In the genomic region with DNA sequence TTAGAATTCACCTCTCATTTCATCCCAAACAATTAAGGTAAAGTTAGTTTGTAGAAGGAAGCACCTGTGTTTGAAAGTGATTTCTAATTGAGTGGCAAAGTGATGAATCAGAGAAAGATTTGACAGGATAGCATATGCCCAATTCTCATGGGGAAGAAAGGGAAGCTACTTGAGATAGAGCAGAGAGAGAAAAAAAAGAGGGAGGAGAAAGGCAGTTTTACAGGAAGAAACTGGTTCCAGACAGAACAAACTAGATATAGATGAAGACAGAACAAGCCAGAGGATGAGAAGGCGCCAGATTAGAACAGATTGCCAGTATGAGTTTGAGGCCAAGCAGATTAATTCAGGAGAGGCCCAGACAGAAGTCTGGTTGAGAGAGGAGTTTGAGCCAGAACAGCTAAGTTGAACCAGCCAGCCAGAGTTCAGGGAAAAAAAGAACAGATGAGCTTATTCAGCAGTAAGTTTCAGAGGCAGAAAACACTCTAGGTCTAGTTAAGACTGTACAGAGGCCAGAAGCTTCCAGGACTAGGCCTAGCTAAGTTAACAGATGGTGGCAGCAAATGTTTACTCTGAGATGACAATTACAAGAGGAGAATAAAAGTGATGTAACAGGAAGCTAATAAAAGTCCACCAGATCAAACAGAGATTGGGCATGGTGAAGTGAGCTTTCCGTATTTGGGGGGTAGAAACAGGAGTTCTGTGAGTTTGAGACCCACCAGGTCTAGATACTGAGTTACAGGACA, we compare ENCODE assay signal across 18 mouse cellular contexts. TPM values are rescaled to one million over a fixed set of nuclear protein-coding genes. Genes with fewer than 3 reads are reported as not detected.
DNase-seq lines count a peak whose midpoint lies in the region; ATAC-seq and TF ChIP-seq lines count a peak whose summit lies in the region.
"Had no signal": no experiment of that assay in that cellular context is flagged by ENCODE, and none has a peak within 500 bp of the region (broad histone marks: within the 10 kb centered on the region; RNA-seq: fewer than 3 reads in every experiment).

No protein-coding gene starts in this region.

- intact Hi-C loops in left cerebral cortex, postnatal 4 days (cut with DNase I), result loop anchor here (5.0 kb wide), 1 partner anchor 279 kb away; a partner anchor contains a TSS

- H3K9ac ChIP-seq in forebrain, postnatal 0 days, result no peak overlapping the region
- H3K9ac ChIP-seq in forebrain, embryonic 12.5 days, result no peak overlapping the region
- H3K9ac ChIP-seq in MEL (ENCODE audit: control insufficient read depth, low read depth, low read length, poor library complexity, severe bottlenecking), result peak overlapping the region; percentile 66
- no peak overlapping the region for H3K9ac ChIP-seq in liver, embryonic 14.5 days (replicated peaks)
- H3K9ac ChIP-seq: heart, embryonic 12.5 days; neural tube, embryonic 15.5 days had no signal

- H3K27me3 ChIP-seq in forebrain, postnatal 0 days (ENCODE audit: insufficient read depth, low read length), result no peaks in the 10 kb centered on the region
- no peaks in the 10 kb centered on the region for H3K27me3 ChIP-seq in forebrain, embryonic 12.5 days
- no peaks in the 10 kb centered on the region for H3K27me3 ChIP-seq in MEL (ENCODE audit: control insufficient read depth in 1 of 2, insufficient read depth in 2 of 2, low read length in 2 of 2)
- no peaks in the 10 kb centered on the region for H3K27me3 ChIP-seq in liver, embryonic 14.5 days (ENCODE audit: control insufficient read depth, insufficient read depth, low read length)
- H3K27me3 ChIP-seq: heart, embryonic 12.5 days; megakaryocyte, embryonic 14.5 days; neural tube, embryonic 15.5 days had no signal

- H3K4me2 ChIP-seq in forebrain, postnatal 0 days (ENCODE audit: low read depth), result no peak overlapping the region
- no peak overlapping the region for H3K4me2 ChIP-seq in forebrain, embryonic 12.5 days
- peak overlapping the region; percentile 87 for H3K4me2 ChIP-seq in liver, embryonic 14.5 days (ENCODE audit: low read depth)
- H3K4me2 ChIP-seq: neural tube, embryonic 15.5 days had no signal

- no peak for TF ChIP-seq CTCF in forebrain, postnatal 0 days (IDR thresholded peaks at IDR 0.05; ENCODE audit: low read depth)
- TF ChIP-seq CTCF in MEL (IDR thresholded peaks at IDR 0.05 in 2 of 3, conservative IDR thresholded peaks at IDR 0.05 in 1 of 3; ENCODE audit: control insufficient read depth in 1 of 3, insufficient read depth in 1 of 3, low read depth in 2 of 3, low read length in 3 of 3, poor library complexity in 1 of 3, severe bottlenecking in 1 of 3), result no peak
- TF ChIP-seq CTCF in liver, embryonic 14.5 days (IDR thresholded peaks at IDR 0.05; ENCODE audit: low read depth), result no peak

- peak; percentile 23 for DNase-seq in forebrain, postnatal 0 days
- peak; percentile 25 for DNase-seq in 3T3-L1 (ENCODE audit: low read depth, low spot score)
- DNase-seq in MEL (ENCODE audit: low read depth, low spot score), result peak; percentile 51
- DNase-seq in liver, embryonic 14.5 days (ENCODE audit: low read depth in 3 of 3, low spot score in 3 of 3), result no peak
- no peak for DNase-seq in left cerebral cortex, postnatal 4 days
- DNase-seq in right cerebral cortex, postnatal 36 days (ENCODE audit: low spot score in 2 of 2), result no peak
- DNase-seq: adrenal gland, postnatal 36 days; B cell, adult 2 months; cerebellum, postnatal 14 days; heart, postnatal 4 days; kidney, postnatal 14 days; lung, adult 2 months; thymus, postnatal 25 days had no signal

- ATAC-seq in forebrain, postnatal 0 days, result no peak
- no peak for ATAC-seq in forebrain, embryonic 12.5 days (ENCODE audit: low FRiP score)
- no peak for ATAC-seq in liver, embryonic 14.5 days (ENCODE audit: insufficient read depth)
- ATAC-seq in megakaryocyte, adult 5-6 weeks (ENCODE audit: poor library complexity, severe bottlenecking), result no peak

- H3K79me2 ChIP-seq in MEL (ENCODE audit: control insufficient read depth, insufficient read depth, low read length, poor library complexity), result peaks cover 52% of the 10 kb centered on the region

- no peak overlapping the region for H3K27ac ChIP-seq in forebrain, postnatal 0 days (ENCODE audit: low read depth, low read length)
- H3K27ac ChIP-seq in forebrain, embryonic 12.5 days, result no peak overlapping the region
- peak overlapping the region; percentile 80 for H3K27ac ChIP-seq in MEL (ENCODE audit: control insufficient read depth, low read depth, low read length)
- H3K27ac ChIP-seq in liver, embryonic 14.5 days, result no peak overlapping the region
- H3K27ac ChIP-seq: neural tube, embryonic 15.5 days had no signal

- no peak for TF ChIP-seq POLR2A in MEL (IDR thresholded peaks at IDR 0.05; ENCODE audit: control insufficient read depth in 1 of 2, insufficient read depth in 1 of 2, low read depth in 1 of 2, low read length in 2 of 2, poor library complexity in 1 of 2)

- peaks cover 9% of the 10 kb centered on the region; the same call in 1 of the 2 replicates for H3K4me1 ChIP-seq in forebrain, postnatal 0 days (ENCODE audit: insufficient read depth)
- H3K4me1 ChIP-seq in forebrain, embryonic 12.5 days, result peaks cover 26% of the 10 kb centered on the region
- H3K4me1 ChIP-seq in MEL (ENCODE audit: control insufficient read depth in 1 of 2, insufficient read depth in 2 of 2, low read length in 2 of 2), result peaks cover 29 to 34% of the 10 kb centered on the region in 2 experiments
- peaks cover 6 to 30% of the 10 kb centered on the region in 2 experiments for H3K4me1 ChIP-seq in liver, embryonic 14.5 days (replicated peaks; ENCODE audit: control insufficient read depth in 2 of 2, insufficient read depth in 2 of 2, low read length in 1 of 2)

- TF ChIP-seq EP300 in MEL (IDR thresholded peaks at IDR 0.05; ENCODE audit: low read depth in 1 of 2, low read length in 2 of 2), result peak in 1 of 2 experiments; percentile 1; a peak in 1 of 4 replicates
- TF ChIP-seq EP300 in liver, embryonic 14.5 days (IDR thresholded peaks at IDR 0.05; ENCODE audit: low read depth), result no peak

- no peak for TF ChIP-seq RAD21 in MEL (IDR thresholded peaks at IDR 0.05; ENCODE audit: low read depth, low read length)

- H3K36me3 ChIP-seq in forebrain, postnatal 0 days (ENCODE audit: insufficient read depth), result peaks cover 11% of the 10 kb centered on the region; the same call in 1 of the 2 replicates
- H3K36me3 ChIP-seq in forebrain, embryonic 12.5 days (replicated peaks), result peaks cover 16% of the 10 kb centered on the region
- H3K36me3 ChIP-seq in MEL (ENCODE audit: control insufficient read depth in 1 of 2, insufficient read depth in 2 of 2, low read length in 2 of 2), result peaks cover 3 to 44% of the 10 kb centered on the region in 2 experiments
- peaks cover 4% of the 10 kb centered on the region for H3K36me3 ChIP-seq in liver, embryonic 14.5 days (replicated peaks; ENCODE audit: control insufficient read depth, insufficient read depth, low read depth)

- 82% methylated on average over 2 of the region's 2 CpGs for WGBS in forebrain, postnatal 0 days
- WGBS in forebrain, embryonic 12.5 days, result 85% methylated on average over 2 of the region's 2 CpGs
- 43% methylated on average over 2 of the region's 2 CpGs for WGBS in liver, embryonic 14.5 days (ENCODE audit: insufficient replicate concordance)

- no peak overlapping the region for H3K4me3 ChIP-seq in forebrain, postnatal 0 days (ENCODE audit: low read depth, low read length)
- H3K4me3 ChIP-seq in forebrain, embryonic 12.5 days (replicated peaks), result no peak overlapping the region
- H3K4me3 ChIP-seq in MEL (ENCODE audit: control insufficient read depth in 1 of 2, insufficient read depth in 1 of 2, low read depth in 2 of 2, low read length in 2 of 2), result peak overlapping the region; percentile 9 to 99; a peak in 2 of 4 replicates
- H3K4me3 ChIP-seq in liver, embryonic 14.5 days (ENCODE audit: insufficient read depth in 1 of 2, low read depth in 2 of 2, low read length in 2 of 2), result no peak overlapping the region; a peak in 1 of 4 replicates
- H3K4me3 ChIP-seq: heart, embryonic 12.5 days had no signal

- no peaks in the 10 kb centered on the region for H3K9me3 ChIP-seq in forebrain, postnatal 0 days (ENCODE audit: low read length)
- H3K9me3 ChIP-seq in forebrain, embryonic 12.5 days, result no peaks in the 10 kb centered on the region
- no peaks in the 10 kb centered on the region for H3K9me3 ChIP-seq in MEL (replicated peaks; ENCODE audit: insufficient read depth, low read length)
- H3K9me3 ChIP-seq in liver, embryonic 14.5 days (ENCODE audit: control insufficient read depth, low read length), result no peaks in the 10 kb centered on the region
- H3K9me3 ChIP-seq: heart, embryonic 12.5 days; megakaryocyte, embryonic 14.5 days; neural tube, embryonic 15.5 days had no signal

RNA-seq across cellular contexts. Expression of a gene that starts 2.7 kb away (rescaled TPM):
- 32.7 and 33.9 TPM in 2 replicates for total RNA-seq in forebrain, postnatal 0 days (2014; rRNA removed)
- polyA plus RNA-seq in forebrain, postnatal 0 days (2015; fragmentation: Nextera tagmentation; extraction: Ambion mirVana), result 37.1 and 42.1 TPM in 2 replicates
- polyA plus RNA-seq in forebrain, embryonic 12.5 days (2016; fragmentation: Nextera tagmentation; extraction: Ambion mirVana), result 55.3 and 55.7 TPM in 2 replicates
- total RNA-seq in MEL (2012; rRNA removed), result 204 and 207 TPM in 2 replicates
- 100 to 1,000 TPM; 166 to 215 TPM for polyA plus RNA-seq in MEL (2012; ENCODE audit: insufficient read depth in 1 of 2, insufficient read length in 2 of 2, low read depth in 1 of 2, low replicate concordance in 2 of 2, missing spikeins in 1 of 2)
- 34.2 and 42.3 TPM in 2 replicates for polyA plus RNA-seq in liver, embryonic 14.5 days (2012; rRNA removed)
- 99.5 and 116 TPM in 2 replicates for polyA plus RNA-seq in liver, embryonic 14.5 days (2014; fragmentation: Nextera tagmentation; extraction: Ambion mirVana)
- 10 to 100 TPM; 26.5 to 31.1 TPM for total RNA-seq in left cerebral cortex, postnatal 4 days (2021)
- total RNA-seq in megakaryocyte, adult 5-6 weeks (2015), result 24.9 and 25.6 TPM in 2 replicates
- 12.2 and 18.0 TPM in 2 replicates for total RNA-seq in megakaryocyte, adult 5-6 weeks (2017)

RNA-seq across cellular contexts. Expression of a gene that starts 11.7 kb away (rescaled TPM):
- 106 and 119 TPM in 2 replicates for total RNA-seq in forebrain, postnatal 0 days (2014; rRNA removed)
- 124 and 140 TPM in 2 replicates for polyA plus RNA-seq in forebrain, postnatal 0 days (2015; fragmentation: Nextera tagmentation; extraction: Ambion mirVana)
- polyA plus RNA-seq in forebrain, embryonic 12.5 days (2016; fragmentation: Nextera tagmentation; extraction: Ambion mirVana), result 93.8 and 97.1 TPM in 2 replicates
- 153 and 196 TPM in 2 replicates for total RNA-seq in MEL (2012; rRNA removed)
- polyA plus RNA-seq in MEL (2012; ENCODE audit: insufficient read depth in 1 of 2, insufficient read length in 2 of 2, low read depth in 1 of 2, low replicate concordance in 2 of 2, missing spikeins in 1 of 2), result 100 to 1,000 TPM in 1 of 2 experiments, not detected in 1; 128 TPM
- 29.2 and 41.7 TPM in 2 replicates for polyA plus RNA-seq in liver, embryonic 14.5 days (2012; rRNA removed)
- 73.9 and 77.8 TPM in 2 replicates for polyA plus RNA-seq in liver, embryonic 14.5 days (2014; fragmentation: Nextera tagmentation; extraction: Ambion mirVana)
- total RNA-seq in left cerebral cortex, postnatal 4 days (2021), result 10 to 100 TPM; 54.6 to 59.7 TPM
- total RNA-seq in megakaryocyte, adult 5-6 weeks (2015), result 80.0 and 89.7 TPM in 2 replicates
- total RNA-seq in megakaryocyte, adult 5-6 weeks (2017), result 96.0 and 119 TPM in 2 replicates

RNA-seq across cellular contexts. Expression of a gene that starts 11.8 kb away (rescaled TPM):
- total RNA-seq in forebrain, postnatal 0 days (2014; rRNA removed), result 38.9 and 42.7 TPM in 2 replicates
- polyA plus RNA-seq in forebrain, postnatal 0 days (2015; fragmentation: Nextera tagmentation; extraction: Ambion mirVana), result 54.6 and 66.3 TPM in 2 replicates
- polyA plus RNA-seq in forebrain, embryonic 12.5 days (2016; fragmentation: Nextera tagmentation; extraction: Ambion mirVana), result 72.0 and 72.7 TPM in 2 replicates
- 3.9 and 4.7 TPM in 2 replicates for total RNA-seq in MEL (2012; rRNA removed)
- 1 to 10 TPM in 1 of 2 experiments, not detected in 1; 7.4 TPM for polyA plus RNA-seq in MEL (2012; ENCODE audit: insufficient read depth in 1 of 2, insufficient read length in 2 of 2, low read depth in 1 of 2, low replicate concordance in 2 of 2, missing spikeins in 1 of 2)
- 6.3 and 6.7 TPM in 2 replicates for polyA plus RNA-seq in liver, embryonic 14.5 days (2012; rRNA removed)
- polyA plus RNA-seq in liver, embryonic 14.5 days (2014; fragmentation: Nextera tagmentation; extraction: Ambion mirVana), result 12.6 and 13.2 TPM in 2 replicates
- total RNA-seq in left cerebral cortex, postnatal 4 days (2021), result 10 to 100 TPM; 54.5 to 59.7 TPM
- total RNA-seq in megakaryocyte, adult 5-6 weeks (2015), result 13.2 and 13.4 TPM in 2 replicates
- 6.8 and 10.2 TPM in 2 replicates for total RNA-seq in megakaryocyte, adult 5-6 weeks (2017)

RNA-seq across cellular contexts. Expression of a gene that starts 35.9 kb away (rescaled TPM):
- total RNA-seq in forebrain, postnatal 0 days (2014; rRNA removed), result 139 and 157 TPM in 2 replicates
- 165 and 175 TPM in 2 replicates for polyA plus RNA-seq in forebrain, postnatal 0 days (2015; fragmentation: Nextera tagmentation; extraction: Ambion mirVana)
- 161 and 169 TPM in 2 replicates for polyA plus RNA-seq in forebrain, embryonic 12.5 days (2016; fragmentation: Nextera tagmentation; extraction: Ambion mirVana)
- total RNA-seq in MEL (2012; rRNA removed), result 157 and 182 TPM in 2 replicates
- polyA plus RNA-seq in MEL (2012; ENCODE audit: insufficient read depth in 1 of 2, insufficient read length in 2 of 2, low read depth in 1 of 2, low replicate concordance in 2 of 2, missing spikeins in 1 of 2), result 100 to 1,000 TPM; 166 to 260 TPM
- 24.1 and 28.2 TPM in 2 replicates for polyA plus RNA-seq in liver, embryonic 14.5 days (2012; rRNA removed)
- 55.6 and 57.2 TPM in 2 replicates for polyA plus RNA-seq in liver, embryonic 14.5 days (2014; fragmentation: Nextera tagmentation; extraction: Ambion mirVana)
- 100 to 1,000 TPM; 113 to 118 TPM for total RNA-seq in left cerebral cortex, postnatal 4 days (2021)
- 13.4 and 22.4 TPM in 2 replicates for total RNA-seq in megakaryocyte, adult 5-6 weeks (2015)
- total RNA-seq in megakaryocyte, adult 5-6 weeks (2017), result 15.9 and 23.1 TPM in 2 replicates

RNA-seq across cellular contexts. Expression of a gene that starts 35.9 kb away (rescaled TPM):
- 64.8 and 73.2 TPM in 2 replicates for total RNA-seq in forebrain, postnatal 0 days (2014; rRNA removed)
- polyA plus RNA-seq in forebrain, postnatal 0 days (2015; fragmentation: Nextera tagmentation; extraction: Ambion mirVana), result 84.2 and 86.0 TPM in 2 replicates
- polyA plus RNA-seq in forebrain, embryonic 12.5 days (2016; fragmentation: Nextera tagmentation; extraction: Ambion mirVana), result 76.8 and 79.7 TPM in 2 replicates
- total RNA-seq in MEL (2012; rRNA removed), result 51.9 and 57.1 TPM in 2 replicates
- polyA plus RNA-seq in MEL (2012; ENCODE audit: insufficient read depth in 1 of 2, insufficient read length in 2 of 2, low read depth in 1 of 2, low replicate concordance in 2 of 2, missing spikeins in 1 of 2), result 10 to 100 TPM in 1 of 2 experiments, not detected in 1; 36.5 TPM
- 10.6 and 14.5 TPM in 2 replicates for polyA plus RNA-seq in liver, embryonic 14.5 days (2012; rRNA removed)
- polyA plus RNA-seq in liver, embryonic 14.5 days (2014; fragmentation: Nextera tagmentation; extraction: Ambion mirVana), result 20.6 and 22.1 TPM in 2 replicates
- 10 to 100 TPM; 35.6 to 35.7 TPM for total RNA-seq in left cerebral cortex, postnatal 4 days (2021)
- 18.5 and 24.4 TPM in 2 replicates for total RNA-seq in megakaryocyte, adult 5-6 weeks (2015)
- total RNA-seq in megakaryocyte, adult 5-6 weeks (2017), result 26.1 and 27.3 TPM in 2 replicates

Comparison
In these comparisons a context has a peak if more than half of its experiments do, and no peak if none do; other contexts are left out.
1. DNase-seq: peak in forebrain, postnatal 0 days (single experiment), 3T3-L1 (single experiment) and MEL (single experiment); none in liver, embryonic 14.5 days (0 of 3), left cerebral cortex, postnatal 4 days (single experiment) and right cerebral cortex, postnatal 36 days (0 of 2).
2. H3K4me3 ChIP-seq: peak in MEL (2 of 2); none in forebrain, postnatal 0 days (single experiment), forebrain, embryonic 12.5 days (single experiment) and liver, embryonic 14.5 days (0 of 2).